Mouse (Mus musculus) kidney, adult 2 months (tissue): ENCODE data around the gene Rex1bd. TPM values are rescaled to one million over a fixed set of nuclear protein-coding genes. Genes with fewer than 3 reads are reported as not detected.
"Not testable (repeated sequence)": the region's sequence is repeated elsewhere in the genome, so short reads cannot be mapped to it uniquely, and the experiment has no call there.

Experiments used
- DNase-seq: peaks from one replicate; pipeline ENCODE4 v3.0.0; 2021
- H3K27ac ChIP-seq: fragments of 200-500 bp; 2 replicates; pipeline ENCODE4 v1.5.1; 2012; ENCODE audit warnings: low read depth, low read length, control low read depth, inconsistent platforms; ENCODE audit not compliant: insufficient read depth
- H3K27me3 ChIP-seq: fragments of 200-500 bp; replicated peaks from 2 replicates; pipeline ENCODE4 v1.6.1; 2012; ENCODE audit warnings: mild to moderate bottlenecking, moderate library complexity, low read length, inconsistent platforms; ENCODE audit not compliant: control insufficient read depth, insufficient read depth
- H3K36me3 ChIP-seq: fragments of 200-500 bp; 2 replicates; pipeline ENCODE4 v1.6.1; 2012; ENCODE audit warnings: mild to moderate bottlenecking, moderate library complexity, low read length, inconsistent platforms; ENCODE audit not compliant: control insufficient read depth, insufficient read depth
- H3K4me1 ChIP-seq: fragments of 200-500 bp; 2 replicates; pipeline ENCODE4 v1.6.1; 2011; ENCODE audit warnings: low read length; ENCODE audit not compliant: control insufficient read depth, insufficient read depth
- H3K4me3 ChIP-seq: fragments of 200-500 bp; 2 replicates; pipeline ENCODE4 v1.5.1; 2011; ENCODE audit warnings: mild to moderate bottlenecking, low read depth, low read length, control low read depth; ENCODE audit not compliant: insufficient read depth
- CTCF ChIP-seq: fragments of 200-500 bp; conservative IDR thresholded peaks from 2 replicates; pipeline ENCODE4 v1.5.1; 2011; ENCODE audit warnings: low read depth, mild to moderate bottlenecking, control low read depth, low read length, moderate library complexity, mixed read lengths; ENCODE audit not compliant: insufficient read depth, insufficient read length
- POLR2A ChIP-seq: fragments of 200-500 bp; IDR thresholded peaks from one replicate; pipeline ENCODE4 v1.6.1; 2011; ENCODE audit warnings: low read depth, low read length, control low read depth
- WGBS: fragments of 180-500 bp; shearing (Covaris S2); methylation state at CpG from one replicate; pipeline ENCODE4 v1.1.7; 2018; 5-methylcytosine and 5-hydroxymethylcytosine counted together
- polyA plus RNA-seq: library from polyadenylated mRNA; depleted of rRNA; stranded (reverse); fragments of >200 nt; gene quantifications from 2 replicates; pipeline ENCODE4 v1.2.3, GENCODE M21; 2012

Gene Rex1bd
- polyA plus RNA-seq, 1 experiment: 161 TPM

DNA sequence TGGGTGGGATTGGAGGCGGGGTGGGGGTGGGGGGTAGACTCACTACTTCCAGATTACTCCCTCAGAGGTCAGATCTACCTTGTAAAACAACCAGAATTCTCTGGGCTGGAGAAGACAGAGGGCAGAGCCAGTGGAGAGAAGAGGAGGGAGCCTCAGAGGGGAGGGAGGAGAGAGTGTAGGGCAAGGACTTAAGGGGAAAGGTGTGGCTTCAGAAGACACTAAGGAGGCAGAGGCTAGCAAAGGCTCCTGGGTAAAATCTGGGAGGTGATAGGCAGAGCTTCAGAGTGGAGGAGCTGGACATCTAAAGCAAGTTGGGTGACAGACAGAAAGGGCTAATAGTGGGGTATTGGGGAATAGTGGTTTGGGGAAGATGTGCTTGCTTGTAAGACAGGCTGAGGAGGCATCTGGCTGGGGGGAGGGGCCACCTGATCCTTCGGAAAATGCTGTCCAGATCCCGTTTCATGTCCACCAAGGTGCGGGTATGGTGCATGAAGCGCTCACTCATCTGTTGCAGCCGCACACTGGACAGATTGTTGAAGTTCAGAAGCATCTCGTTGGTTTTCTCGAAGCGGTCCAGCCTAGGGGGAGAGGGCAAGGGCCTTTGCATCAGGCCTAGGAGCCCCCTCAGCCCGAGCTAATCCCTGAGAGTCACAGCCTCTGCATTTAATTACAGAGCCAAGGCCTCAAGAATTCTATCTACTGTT is 11.5 kb upstream of the Rex1bd start:
- WGBS: 64% methylated on average over 10 of the region's 10 CpGs
- DNase-seq: no peak
- TF ChIP-seq POLR2A (no peak), CTCF (no peak)
- H3K27ac ChIP-seq: no peak overlapping the region
- no peak overlapping the region for H3K4me3 ChIP-seq
- H3K36me3 ChIP-seq: no peaks in the 10 kb centered on the region
- H3K27me3 ChIP-seq: no peaks in the 10 kb centered on the region
- H3K4me1 ChIP-seq: peaks cover 4% of the 10 kb centered on the region; the same call in 1 of the 2 replicates

DNA sequence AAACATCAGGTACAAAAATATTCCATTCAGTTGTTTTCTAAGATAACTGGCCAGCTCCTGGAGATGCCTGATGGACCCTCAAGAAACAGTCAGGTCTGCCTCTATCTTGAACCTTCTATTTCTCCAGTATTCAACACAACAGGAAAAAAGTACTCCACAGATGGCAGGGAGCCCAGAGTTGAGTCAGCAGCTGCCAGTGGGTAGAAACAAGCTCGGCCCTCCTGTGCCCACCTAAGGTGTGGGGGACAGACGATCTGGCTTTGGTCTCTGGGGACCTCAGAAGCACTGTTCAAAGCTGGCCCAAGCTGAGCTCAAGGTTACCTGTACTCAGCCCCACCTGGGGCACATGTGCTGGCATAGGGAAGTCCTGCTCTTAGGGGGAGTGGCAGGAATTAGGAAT is 6.9 kb upstream of the Rex1bd start:
- Histone ChIP-seq H3K27ac (no peak overlapping the region), H3K4me1 (peaks cover 12% of the 10 kb centered on the region), H3K4me3 (no peak overlapping the region), H3K27me3 (no peaks in the 10 kb centered on the region), H3K36me3 (no peaks in the 10 kb centered on the region)
- 23% methylated on average over 2 of the region's 2 CpGs for WGBS
- no peak for DNase-seq
- no peak for TF ChIP-seq CTCF

DNA sequence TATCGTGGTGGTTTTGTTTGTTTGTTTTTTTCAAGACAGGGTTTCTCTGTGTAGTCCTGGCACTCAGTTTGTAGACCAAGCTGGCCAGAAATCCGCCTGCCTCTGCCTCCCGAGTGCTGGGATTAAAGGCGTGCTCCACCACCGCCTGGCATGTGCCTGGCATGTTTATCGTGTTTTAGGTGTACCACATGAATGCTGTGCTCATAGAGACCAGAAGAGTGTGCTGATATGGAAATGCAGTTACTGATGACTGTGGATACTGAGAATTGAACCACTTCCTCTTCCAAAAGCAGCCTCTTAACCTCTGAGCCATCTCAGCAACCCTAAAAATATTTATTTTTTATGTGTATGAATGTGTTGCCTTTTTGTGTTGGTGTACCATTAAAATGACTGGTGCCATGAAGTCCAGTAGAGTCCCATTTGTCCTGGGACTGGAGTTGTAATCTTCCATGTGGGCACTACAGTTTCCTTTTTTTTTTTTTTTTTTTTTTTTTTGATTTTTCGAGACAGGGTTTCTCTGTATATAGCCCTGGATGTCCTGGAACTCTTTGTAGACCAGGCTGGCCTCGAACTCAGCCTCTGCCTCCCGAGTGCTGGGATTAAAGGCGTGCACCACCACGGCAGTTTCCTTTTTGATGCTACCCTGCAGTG is 5.8 kb upstream of the Rex1bd start:
- peaks cover 12% of the 10 kb centered on the region for H3K4me1 ChIP-seq
- WGBS: 90% methylated on average over 11 of the region's 11 CpGs
- TF ChIP-seq CTCF (no peak), POLR2A (no peak)

DNA sequence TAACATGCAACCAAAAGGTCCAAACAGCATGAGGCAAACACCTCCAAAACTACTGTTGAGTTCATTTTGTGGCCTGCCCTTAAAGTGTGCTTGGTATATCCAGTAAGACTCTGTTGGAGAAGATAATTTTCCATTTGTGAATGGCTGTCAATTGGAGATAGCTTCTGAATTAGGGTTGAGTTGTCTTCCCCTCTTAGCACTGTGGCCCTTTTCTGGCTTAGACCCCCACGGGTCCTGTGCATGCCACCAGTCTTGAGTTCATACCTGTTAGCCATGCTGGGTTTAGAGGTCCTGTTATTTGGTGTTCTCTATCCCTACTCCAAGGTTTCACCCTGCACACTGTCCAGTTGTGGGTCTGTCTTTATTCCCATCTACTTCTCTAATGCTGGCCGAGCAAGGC is 5.2 kb upstream of the Rex1bd start:
- 98% methylated on average over 2 of the region's 2 CpGs for WGBS
- H3K27ac ChIP-seq: no peak overlapping the region
- H3K27me3 ChIP-seq: no peaks in the 10 kb centered on the region
- no peak for TF ChIP-seq CTCF
- TF ChIP-seq POLR2A: no peak
- no peak for DNase-seq
- no peak overlapping the region for H3K4me3 ChIP-seq
- peaks cover 12% of the 10 kb centered on the region for H3K4me1 ChIP-seq
- no peaks in the 10 kb centered on the region; the same call in 1 of the 2 replicates for H3K36me3 ChIP-seq

More for the DNA sequence above, 5.8 kb upstream of the Rex1bd start:
- no peaks in the 10 kb centered on the region for H3K27me3 ChIP-seq
- DNase-seq: no peak
- no peak overlapping the region for H3K27ac ChIP-seq
- no peaks in the 10 kb centered on the region; the same call in 1 of the 2 replicates for H3K36me3 ChIP-seq
- no peak overlapping the region for H3K4me3 ChIP-seq

DNA sequence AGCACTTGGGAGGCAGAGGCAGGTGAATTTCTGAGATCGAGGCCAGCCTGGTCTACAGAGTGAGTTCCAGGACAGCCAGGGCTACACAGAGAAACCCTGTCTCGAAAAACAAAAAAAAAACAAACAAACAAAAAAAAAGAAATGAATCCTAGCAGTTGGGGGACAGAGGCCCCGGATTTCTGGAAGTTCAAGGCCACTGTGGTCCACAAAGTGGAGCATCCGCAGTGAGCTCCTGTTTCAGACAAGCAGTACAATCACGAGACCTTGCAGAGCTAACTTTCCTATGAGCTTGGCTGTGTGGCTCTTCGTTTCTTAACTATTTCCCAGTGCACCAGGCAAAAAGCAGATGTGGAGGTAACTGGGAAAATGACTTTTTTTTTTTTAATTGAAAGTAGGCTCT is 4.6 kb upstream of the Rex1bd start:
- H3K36me3 ChIP-seq, DNase-seq, H3K27ac ChIP-seq, H3K27me3 ChIP-seq: not testable (repeated sequence)
- Histone ChIP-seq H3K4me1 (peaks cover 12% of the 10 kb centered on the region), H3K4me3 (peak overlapping the region; percentile 86)
- WGBS: 80% methylated on average over 6 of the region's 6 CpGs

DNA sequence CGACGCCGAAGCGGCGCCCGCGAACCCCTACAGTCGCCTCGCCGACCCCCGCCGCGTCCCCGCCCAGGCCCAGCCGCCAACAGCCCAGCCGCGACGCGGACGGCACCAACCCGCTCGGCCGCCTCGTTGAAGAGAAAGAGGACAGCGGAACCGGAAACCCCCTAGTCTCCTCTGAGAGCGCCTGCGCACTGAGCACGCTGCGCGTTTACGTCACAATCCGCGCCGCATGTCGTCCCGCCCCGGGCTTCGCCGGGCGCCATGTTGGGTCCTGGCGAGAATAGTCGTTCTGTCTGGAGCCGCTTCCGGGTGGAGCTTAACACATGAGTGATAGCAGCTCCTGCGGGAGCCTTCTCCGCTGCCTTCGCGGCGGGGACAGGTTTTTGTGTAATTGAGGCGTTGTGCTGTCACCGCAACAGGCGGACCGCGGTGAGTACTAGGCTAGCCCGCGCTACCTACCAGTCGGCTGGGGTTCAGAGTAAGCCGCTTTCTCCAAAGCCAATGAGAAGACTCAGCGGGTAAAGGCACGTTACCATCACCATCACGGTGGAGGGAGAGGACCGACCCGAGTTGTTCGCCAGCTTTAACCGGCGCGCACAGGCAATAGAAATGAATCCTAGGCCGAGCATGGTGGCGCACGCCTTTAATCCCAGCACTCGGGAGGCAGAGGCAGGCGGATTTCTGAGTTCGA is 3.8 kb upstream of the Rex1bd start, which contains the start of gene Uba52:
Gene Uba52, minus strand, starts transcription at position 574 of the 688 bp plus-strand sequence.
- DNase-seq: peak; percentile 98
- H3K4me3 ChIP-seq: peak within 1 kb of the TSS; percentile 88

DNA sequence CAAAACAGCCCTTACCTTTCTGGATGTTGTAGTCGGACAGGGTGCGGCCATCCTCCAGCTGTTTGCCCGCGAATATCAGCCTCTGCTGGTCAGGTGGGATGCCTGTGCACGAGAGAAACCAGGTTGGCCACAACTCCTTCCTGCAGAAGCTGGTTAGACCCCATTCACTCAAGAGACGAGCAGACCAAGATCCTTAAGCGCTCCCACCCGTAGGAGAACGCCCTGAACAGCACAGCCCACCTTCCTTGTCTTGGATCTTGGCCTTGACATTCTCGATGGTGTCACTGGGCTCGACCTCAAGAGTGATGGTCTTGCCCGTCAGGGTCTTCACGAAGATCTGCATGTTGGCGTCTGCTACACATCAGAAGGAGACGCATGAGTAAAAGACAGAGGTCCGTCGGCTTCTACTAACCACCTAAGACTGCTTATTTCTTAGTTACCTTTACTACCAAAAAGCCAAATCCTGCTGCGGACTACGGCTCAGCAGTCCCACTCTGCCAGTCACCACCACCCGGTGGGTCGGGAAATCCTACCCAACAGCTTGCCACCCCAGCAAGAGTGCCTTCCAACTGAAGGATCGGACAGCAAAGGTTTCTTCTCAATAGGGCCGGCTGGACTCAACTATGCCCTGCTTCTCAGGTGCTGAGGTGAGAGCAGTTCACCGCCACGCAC is 2.9 kb upstream of the Rex1bd start:
- Histone ChIP-seq H3K36me3 (no peaks in the 10 kb centered on the region; the same call in 1 of the 2 replicates), H3K4me1 (peaks cover 22% of the 10 kb centered on the region), H3K27ac (peak overlapping the region; percentile 60), H3K27me3 (no peaks in the 10 kb centered on the region), H3K4me3 (peak overlapping the region; percentile 88)
- no peak for DNase-seq
- no peak for TF ChIP-seq CTCF
- TF ChIP-seq POLR2A: no peak
- WGBS: 5% methylated on average over 25 of the region's 25 CpGs

More for the DNA sequence above, 3.8 kb upstream of the Rex1bd start, which contains the start of gene Uba52:
- TF ChIP-seq POLR2A (peak; percentile 66), CTCF (no peak)
- no peaks in the 10 kb centered on the region for H3K27me3 ChIP-seq
- H3K27ac ChIP-seq: peak within 1 kb of the TSS; percentile 77
- no peaks in the 10 kb centered on the region; the same call in 1 of the 2 replicates for H3K36me3 ChIP-seq
- H3K4me1 ChIP-seq: peaks cover 19% of the 10 kb centered on the region
- WGBS: under 1% methylated on average over 74 of the region's 74 CpGs
